Mouse (Mus musculus) hindbrain, embryonic 12.5 days (tissue): ENCODE results near the gene Ppfibp1. TPM values are rescaled to one million over a fixed set of nuclear protein-coding genes. Genes with fewer than 3 reads are reported as not detected.
A peak's percentile ranks its signal among the peaks of the same experiment; 100 is the strongest.

Source experiments
- ATAC-seq: fragments of 200-750 bp; cut with Nextera tagmentation; 2 replicates; pipeline ENCODE4 v1.8.0; 2017; ENCODE audit warnings: moderate TSS enrichment; ENCODE audit not compliant: low FRiP score
- H3K27ac ChIP-seq: fragments of 300-500 bp; sonication (generic); 2 replicates; pipeline ENCODE4 v1.5.1; 2016; ENCODE audit warnings: mild to moderate bottlenecking
- H3K27me3 ChIP-seq: fragments of 300-500 bp; sonication (generic); 2 replicates; pipeline ENCODE4 v1.6.1; 2016; ENCODE audit warnings: mild to moderate bottlenecking
- H3K36me3 ChIP-seq: fragments of 300-500 bp; sonication (generic); 2 replicates; pipeline ENCODE4 v1.6.1; 2016; ENCODE audit warnings: mild to moderate bottlenecking
- H3K4me1 ChIP-seq: fragments of 300-500 bp; sonication (generic); 2 replicates; pipeline ENCODE4 v1.6.1; 2016
- H3K4me2 ChIP-seq: fragments of 300-500 bp; sonication (generic); replicated peaks from 2 replicates; pipeline ENCODE4 v1.6.1; 2016; ENCODE audit warnings: mild to moderate bottlenecking
- H3K4me3 ChIP-seq: fragments of 300-500 bp; sonication (generic); 2 replicates; pipeline ENCODE4 v1.5.1; 2016; ENCODE audit warnings: mild to moderate bottlenecking
- H3K9ac ChIP-seq: fragments of 300-500 bp; sonication (generic); 2 replicates; pipeline ENCODE4 v1.6.1; 2016; ENCODE audit warnings: mild to moderate bottlenecking, moderate library complexity
- H3K9me3 ChIP-seq: fragments of 300-500 bp; sonication (generic); replicated peaks from 2 replicates; pipeline ENCODE4 v1.6.1; 2016; ENCODE audit warnings: mild to moderate bottlenecking
- WGBS: fragments of 180-500 bp; shearing (Covaris S2); methylation state at CpG from one replicate; pipeline ENCODE4 v1.1.7; 2016; 5-methylcytosine and 5-hydroxymethylcytosine counted together
- polyA plus RNA-seq: library from polyadenylated mRNA; unstranded; fragments of >200 nt; fragmentation: Nextera tagmentation; extraction: Ambion mirVana; gene quantifications from 2 replicates; pipeline ENCODE4 v1.2.1, GENCODE M21; 2016

The Ppfibp1 gene
- polyA plus RNA-seq, 1 experiment from 2014 or later, result 38.6 TPM

- Histone ChIP-seq H3K9me3 (no peaks in the 10 kb centered on the region), H3K4me3 (no peak overlapping the region), H3K27ac (no peak overlapping the region), H3K36me3 (no peaks in the 10 kb centered on the region), H3K27me3 (no peaks in the 10 kb centered on the region), H3K9ac (no peak overlapping the region), H3K4me1 (no peaks in the 10 kb centered on the region), H3K4me2 (no peak overlapping the region)
- ATAC-seq, result no peak
- 39% methylated on average over 5 of the region's 5 CpGs for WGBS
Measured at GRCm38 (mm10) chr6:146994236-146994635, 105.9 kb downstream of the Ppfibp1 start.

GRCm38 (mm10) chr6:146995391-146995790 is 107.1 kb downstream of the Ppfibp1 start:
- Histone ChIP-seq H3K9ac (no peak overlapping the region), H3K4me3 (no peak overlapping the region), H3K4me2 (no peak overlapping the region), H3K27ac (no peak overlapping the region), H3K4me1 (no peaks in the 10 kb centered on the region), H3K27me3 (no peaks in the 10 kb centered on the region), H3K9me3 (no peaks in the 10 kb centered on the region), H3K36me3 (no peaks in the 10 kb centered on the region)
- peak; percentile 46; the same call in 1 of the 2 replicates for ATAC-seq
- 52% methylated on average over 1 of the region's 2 CpGs for WGBS

- ATAC-seq, result no peak
- Histone ChIP-seq H3K9me3 (no peaks in the 10 kb centered on the region), H3K4me1 (no peaks in the 10 kb centered on the region), H3K4me3 (no peak overlapping the region), H3K9ac (no peak overlapping the region), H3K27me3 (no peaks in the 10 kb centered on the region), H3K4me2 (no peak overlapping the region), H3K36me3 (no peaks in the 10 kb centered on the region), H3K27ac (no peak overlapping the region)
- 84% methylated on average over 6 of the region's 6 CpGs for WGBS
Measured at GRCm38 (mm10) chr6:146995878-146996277, 107.6 kb downstream of the Ppfibp1 start.

GRCm38 (mm10) chr6:146997006-146997405 is 108.7 kb downstream of the Ppfibp1 start:
- H3K36me3 ChIP-seq, result no peaks in the 10 kb centered on the region
- no peaks in the 10 kb centered on the region for H3K27me3 ChIP-seq
- no peak overlapping the region for H3K4me2 ChIP-seq
- no peak overlapping the region for H3K27ac ChIP-seq
- WGBS, result 88% methylated on average over 6 of the region's 6 CpGs
- no peak overlapping the region for H3K4me3 ChIP-seq
- no peaks in the 10 kb centered on the region for H3K9me3 ChIP-seq
- H3K4me1 ChIP-seq, result no peaks in the 10 kb centered on the region
- H3K9ac ChIP-seq, result no peak overlapping the region
- ATAC-seq, result no peak

GRCm38 (mm10) chr6:146998710-146999109 is 110.4 kb downstream of the Ppfibp1 start:
- no peak overlapping the region for H3K4me3 ChIP-seq
- no peaks in the 10 kb centered on the region for H3K36me3 ChIP-seq
- H3K27ac ChIP-seq, result no peak overlapping the region
- no peak for ATAC-seq
- no peak overlapping the region for H3K9ac ChIP-seq
- no peaks in the 10 kb centered on the region for H3K27me3 ChIP-seq
- WGBS, result 95% methylated on average over 4 of the region's 4 CpGs
- no peaks in the 10 kb centered on the region for H3K4me1 ChIP-seq
- no peak overlapping the region for H3K4me2 ChIP-seq
- no peaks in the 10 kb centered on the region for H3K9me3 ChIP-seq

GRCm38 (mm10) chr6:146999302-146999701 is 111.0 kb downstream of the Ppfibp1 start:
- Histone ChIP-seq H3K27ac (no peak overlapping the region), H3K4me2 (no peak overlapping the region), H3K4me1 (no peaks in the 10 kb centered on the region), H3K9ac (no peak overlapping the region), H3K4me3 (no peak overlapping the region), H3K9me3 (no peaks in the 10 kb centered on the region), H3K27me3 (no peaks in the 10 kb centered on the region), H3K36me3 (no peaks in the 10 kb centered on the region)
- ATAC-seq, result no peak
- 86% methylated on average over 9 of the region's 9 CpGs for WGBS

GRCm38 (mm10) chr6:146999755-147000154 is 111.5 kb downstream of the Ppfibp1 start:
- no peak overlapping the region for H3K27ac ChIP-seq
- ATAC-seq, result no peak
- H3K4me2 ChIP-seq, result no peak overlapping the region
- no peaks in the 10 kb centered on the region for H3K27me3 ChIP-seq
- no peak overlapping the region for H3K9ac ChIP-seq
- no peaks in the 10 kb centered on the region for H3K36me3 ChIP-seq
- H3K9me3 ChIP-seq, result no peaks in the 10 kb centered on the region
- no peak overlapping the region for H3K4me3 ChIP-seq
- no peaks in the 10 kb centered on the region for H3K4me1 ChIP-seq
- WGBS, result 64% methylated on average over 2 of the region's 2 CpGs

- no peak overlapping the region for H3K9ac ChIP-seq
- no peak overlapping the region for H3K27ac ChIP-seq
- no peaks in the 10 kb centered on the region for H3K4me1 ChIP-seq
- no peak overlapping the region for H3K4me2 ChIP-seq
- no peaks in the 10 kb centered on the region for H3K27me3 ChIP-seq
- no peaks in the 10 kb centered on the region for H3K9me3 ChIP-seq
- H3K36me3 ChIP-seq, result peaks cover 4% of the 10 kb centered on the region; the same call in 1 of the 2 replicates
- ATAC-seq, result no peak
- H3K4me3 ChIP-seq, result no peak overlapping the region
- 56% methylated on average over 3 of the region's 3 CpGs for WGBS
Measured at GRCm38 (mm10) chr6:147008148-147008547, 119.9 kb downstream of the Ppfibp1 start.

- H3K27me3 ChIP-seq, result no peaks in the 10 kb centered on the region
Measured at GRCm38 (mm10) chr6:147010358-147010757, 122.1 kb downstream of the Ppfibp1 start.

GRCm38 (mm10) chr6:147010811-147011520 is 122.7 kb downstream of the Ppfibp1 start:
- 88% methylated on average over 15 of the region's 15 CpGs for WGBS
- H3K36me3 ChIP-seq, result peaks cover 4% of the 10 kb centered on the region; the same call in 1 of the 2 replicates
- no peak overlapping the region for H3K4me3 ChIP-seq
- no peak for ATAC-seq
- no peak overlapping the region for H3K27ac ChIP-seq
- H3K9me3 ChIP-seq, result no peaks in the 10 kb centered on the region
- no peak overlapping the region for H3K9ac ChIP-seq
- no peak overlapping the region for H3K4me2 ChIP-seq
- H3K27me3 ChIP-seq, result no peaks in the 10 kb centered on the region
- H3K4me1 ChIP-seq, result no peaks in the 10 kb centered on the region

More at GRCm38 (mm10) chr6:147010358-147010757, 122.1 kb downstream of the Ppfibp1 start:
- no peaks in the 10 kb centered on the region for H3K4me1 ChIP-seq
- no peak overlapping the region for H3K27ac ChIP-seq
- no peak overlapping the region for H3K4me2 ChIP-seq
- peaks cover 4% of the 10 kb centered on the region; the same call in 1 of the 2 replicates for H3K36me3 ChIP-seq
- WGBS, result 86% methylated on average over 6 of the region's 6 CpGs
- no peaks in the 10 kb centered on the region for H3K9me3 ChIP-seq
- no peak overlapping the region for H3K9ac ChIP-seq
- no peak overlapping the region for H3K4me3 ChIP-seq
- no peak for ATAC-seq

- no peaks in the 10 kb centered on the region for H3K27me3 ChIP-seq
- no peaks in the 10 kb centered on the region for H3K9me3 ChIP-seq
- 73% methylated on average over 6 of the region's 6 CpGs for WGBS
- H3K4me3 ChIP-seq, result no peak overlapping the region
- H3K4me2 ChIP-seq, result no peak overlapping the region
- 0 out of 2 replicates have a peak, but pooled peaks cover under 1% of the 10 kb centered on the region for H3K36me3 ChIP-seq
- no peak overlapping the region for H3K9ac ChIP-seq
- H3K27ac ChIP-seq, result no peak overlapping the region
- no peak for ATAC-seq
- H3K4me1 ChIP-seq, result no peaks in the 10 kb centered on the region
Measured at GRCm38 (mm10) chr6:147011555-147011954, 123.3 kb downstream of the Ppfibp1 start.

GRCm38 (mm10) chr6:147011977-147012376 is 123.7 kb downstream of the Ppfibp1 start:
- no peaks in the 10 kb centered on the region for H3K36me3 ChIP-seq
- H3K4me2 ChIP-seq, result no peak overlapping the region
- H3K27me3 ChIP-seq, result no peaks in the 10 kb centered on the region
- no peak overlapping the region for H3K9ac ChIP-seq
- H3K9me3 ChIP-seq, result no peaks in the 10 kb centered on the region
- no peak overlapping the region for H3K27ac ChIP-seq
- no peaks in the 10 kb centered on the region for H3K4me1 ChIP-seq
- ATAC-seq, result no peak
- 81% methylated on average over 6 of the region's 6 CpGs for WGBS
- no peak overlapping the region for H3K4me3 ChIP-seq

GRCm38 (mm10) chr6:147013546-147013945 is 125.3 kb downstream of the Ppfibp1 start:
- Histone ChIP-seq H3K4me1 (no peaks in the 10 kb centered on the region), H3K4me2 (no peak overlapping the region), H3K9ac (no peak overlapping the region), H3K9me3 (no peaks in the 10 kb centered on the region), H3K27me3 (no peaks in the 10 kb centered on the region), H3K36me3 (no peaks in the 10 kb centered on the region), H3K27ac (no peak overlapping the region), H3K4me3 (no peak overlapping the region)
- no peak for ATAC-seq
- WGBS, result 76% methylated on average over 1 of the region's 1 CpGs
